Mouse (Mus musculus): Measurements from ENCODE around the gene Asb2. TPM values are rescaled to one million over a fixed set of nuclear protein-coding genes. Genes with fewer than 3 reads are reported as not detected.

Gene Asb2
- 13.0 TPM for polyA plus RNA-seq (2017; shearing (Covaris generic))

DNA sequence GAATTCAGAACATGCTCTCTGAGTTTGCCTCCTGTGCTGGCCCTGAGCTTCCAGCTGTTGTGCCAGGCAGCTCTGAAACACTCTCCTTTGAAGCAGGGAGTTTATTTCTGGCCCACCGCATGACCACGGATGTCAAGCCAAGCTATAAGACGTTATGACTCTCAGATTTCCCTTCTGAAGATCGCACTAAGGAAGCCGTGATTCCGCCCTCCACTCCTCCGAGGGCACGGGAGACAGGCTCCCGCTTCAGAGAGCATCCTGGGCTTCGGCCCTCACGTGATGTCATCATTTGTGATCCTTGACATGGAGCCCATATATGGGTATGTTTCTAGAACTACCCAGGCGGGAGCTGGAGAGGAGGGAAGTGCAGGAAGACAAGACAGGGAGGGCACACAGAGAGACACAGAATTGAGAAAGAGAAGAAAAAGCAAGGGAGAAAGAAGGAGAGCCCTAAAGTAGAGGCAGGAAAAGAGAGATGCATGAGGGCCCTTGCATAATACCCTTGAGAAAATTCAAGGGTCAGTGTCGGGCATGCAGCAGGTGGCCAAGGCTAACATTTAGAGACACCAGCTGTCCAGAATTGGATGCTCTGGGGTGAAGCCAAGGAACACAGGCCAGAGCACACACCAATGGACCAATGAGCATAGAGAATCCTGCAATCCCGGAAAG, at the start of gene Asb2:
TSS of gene Asb2 (minus strand) at position 256 of the 669 bp plus-strand sequence.

GRCm38 (mm10) chr12:103388505-103389347, 32.9 kb upstream of the Asb2 start, which contains the start of gene Otub2:
Gene Otub2 (plus strand): TSS chr12:103388682.

DNA sequence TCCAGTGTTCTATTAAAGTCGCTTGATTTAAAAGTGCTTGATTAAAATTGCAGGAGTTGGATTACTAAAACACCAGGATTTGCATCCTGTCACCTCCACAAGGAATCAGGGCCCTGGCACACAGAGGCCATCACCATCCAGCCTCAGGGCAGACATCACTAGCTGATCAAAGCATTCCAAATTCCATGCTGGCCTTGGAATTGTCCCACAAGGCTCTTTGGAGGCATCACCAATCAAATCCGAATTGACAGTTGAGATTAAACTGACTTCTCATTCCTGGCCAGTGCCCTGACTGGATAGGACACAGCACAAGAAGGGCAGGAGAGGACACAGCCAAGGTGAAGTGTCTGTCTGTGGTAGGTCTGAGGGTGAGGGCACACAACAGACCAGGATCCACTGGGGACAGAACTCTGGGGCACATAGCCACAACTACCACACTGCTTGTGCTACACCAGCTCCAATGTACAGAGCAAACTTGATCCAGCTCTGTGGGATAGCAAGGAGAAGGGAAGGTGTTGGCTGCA, 45.0 kb downstream of the Asb2 start, which contains the start of gene Fam181a:
TSS of gene Fam181a (plus strand) at position 232 of the 524 bp plus-strand sequence.

Other genes starting within 250 kb of the Asb2 start
- not detected for gene Prima1, start 113.9 kb downstream of the Asb2 start, polyA plus RNA-seq (2017; shearing (Covaris generic))
- not detected for gene Fam181a, start 45.0 kb downstream of the Asb2 start, polyA plus RNA-seq (2017; shearing (Covaris generic))
- 3.6 TPM for gene Otub2, start 32.7 kb upstream of the Asb2 start, polyA plus RNA-seq (2017; shearing (Covaris generic))
- 2.5 TPM for gene 9330161L09Rik, start 51.8 kb upstream of the Asb2 start, polyA plus RNA-seq (2017; shearing (Covaris generic))
- 234 TPM for gene Ddx24, start 69.8 kb upstream of the Asb2 start, polyA plus RNA-seq (2017; shearing (Covaris generic))
- gene Ifi27, start 78.2 kb upstream of the Asb2 start, polyA plus RNA-seq (2017; shearing (Covaris generic)) = 426 TPM
- gene Ifi27l2a, start 87.7 kb upstream of the Asb2 start, polyA plus RNA-seq (2017; shearing (Covaris generic)) = 1,047 TPM
- not detected for gene Ifi27l2b, start 101.2 kb upstream of the Asb2 start, polyA plus RNA-seq (2017; shearing (Covaris generic))
- gene Ppp4r4, start 176.3 kb upstream of the Asb2 start, polyA plus RNA-seq (2017; shearing (Covaris generic)) = not detected